Mouse (Mus musculus) liver, adult 2 months (tissue): Measurements from ENCODE around the gene Zfp69.
A peak's percentile ranks its signal among the peaks of the same experiment; 100 is the strongest.

Source experiments
- CTCF ChIP-seq: fragments of 200-500 bp; IDR thresholded peaks from 2 replicates; pipeline ENCODE4 v1.5.1; 2011; ENCODE audit warnings: low read depth, low read length, control low read depth
- POLR2A ChIP-seq: fragments of 200-500 bp; IDR thresholded peaks from 2 replicates; pipeline ENCODE4 v1.6.1; 2011; ENCODE audit warnings: low read length, control low read depth; ENCODE audit not compliant: insufficient read depth; ENCODE audit errors: extremely low read depth

- TF ChIP-seq CTCF, result peak; percentile 27; the same call in 1 of the 2 replicates
- no peak for TF ChIP-seq POLR2A
Observed at GRCm38 (mm10) chr4:120925386-120925785, 26.1 kb downstream of the Zfp69 start.
